Mouse (Mus musculus) retina, postnatal 7 days (tissue): ENCODE data around the gene Alg9.

ENCODE experiments used
- DNase-seq: peaks from one replicate; pipeline ENCODE4 v3.0.0-alpha.2; 2012; ENCODE audit warnings: low read depth, low spot score

Alg9 gene

DNA sequence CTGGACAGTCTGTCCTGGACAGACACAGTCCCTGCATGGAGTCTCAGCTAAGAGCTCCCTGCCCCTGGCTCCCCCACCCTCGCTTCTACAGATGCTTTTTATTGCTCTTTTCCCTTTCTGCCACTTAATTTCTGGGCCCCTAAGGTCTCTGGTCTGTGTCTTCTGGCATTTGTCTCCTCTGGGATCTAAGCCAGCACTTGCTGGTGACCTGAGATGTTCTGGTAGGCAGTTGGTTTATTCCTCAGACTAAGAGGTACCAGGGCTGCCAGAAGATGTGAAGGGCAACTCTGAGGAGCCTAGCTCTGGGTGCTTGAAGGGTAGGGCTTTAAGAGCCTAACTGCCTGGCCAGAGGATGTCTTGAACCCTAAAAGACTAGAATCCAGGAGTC is 110.8 kb downstream of the Alg9 start:
- no peak for DNase-seq

DNA sequence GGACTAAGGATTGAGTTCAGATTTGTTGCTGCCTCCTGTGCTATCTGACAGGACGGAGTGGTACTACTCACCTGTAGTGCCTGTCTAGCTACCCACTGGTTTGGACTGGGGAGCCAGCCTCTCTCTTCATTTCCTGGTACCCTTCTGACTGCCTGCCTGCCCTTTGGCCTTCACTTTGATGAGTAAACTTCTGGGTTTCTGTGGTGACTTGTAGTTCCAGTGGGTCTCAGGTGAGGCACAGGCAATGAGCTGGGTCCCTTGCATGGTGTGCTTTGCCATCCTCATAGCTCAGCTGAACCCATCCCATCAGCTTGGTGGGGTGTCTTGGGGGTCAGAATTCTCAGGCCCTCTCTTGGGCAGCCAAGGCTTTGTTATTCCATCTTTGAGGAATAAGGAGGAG is 112.1 kb downstream of the Alg9 start:
- no peak for DNase-seq

DNA sequence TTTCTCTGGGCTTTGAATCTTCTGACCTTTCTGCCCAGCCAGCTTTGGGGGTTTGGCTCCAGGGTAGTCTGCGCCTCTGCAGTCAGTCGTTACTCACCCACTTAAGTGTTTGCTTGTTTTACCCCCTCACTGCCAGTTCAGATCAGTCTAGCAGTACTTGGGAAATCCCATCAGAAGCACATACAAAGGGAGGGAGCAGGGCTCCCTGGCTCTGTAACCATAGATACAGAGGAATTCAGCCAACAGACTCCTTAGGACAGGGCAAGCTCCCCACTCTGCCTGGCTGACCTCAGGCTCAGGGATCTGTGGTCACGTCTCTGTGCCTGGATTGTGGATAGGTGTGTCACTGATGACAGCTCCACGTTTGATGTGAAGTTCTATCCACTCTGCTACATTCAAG is 112.5 kb downstream of the Alg9 start:
- DNase-seq = no peak

DNA sequence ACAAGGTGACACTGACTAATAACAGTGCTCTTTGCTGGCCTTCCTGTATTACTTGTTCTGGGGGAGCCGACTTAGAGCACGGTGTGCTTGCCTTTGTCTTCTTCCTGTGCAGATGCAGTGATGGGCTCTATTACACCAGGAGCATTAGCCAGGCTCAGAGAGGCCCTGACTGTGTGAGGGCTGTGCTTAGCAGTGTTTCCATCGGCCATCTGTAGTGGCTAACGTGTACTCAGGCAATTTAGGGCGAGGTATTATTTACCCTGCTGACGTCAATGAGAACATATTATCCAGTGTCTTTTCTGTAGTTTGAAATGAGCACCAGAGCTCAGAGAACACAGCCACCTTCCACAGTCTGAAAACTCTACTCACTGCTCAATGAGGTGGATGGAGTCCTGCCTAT is 114.4 kb downstream of the Alg9 start:
- no peak for DNase-seq

DNA sequence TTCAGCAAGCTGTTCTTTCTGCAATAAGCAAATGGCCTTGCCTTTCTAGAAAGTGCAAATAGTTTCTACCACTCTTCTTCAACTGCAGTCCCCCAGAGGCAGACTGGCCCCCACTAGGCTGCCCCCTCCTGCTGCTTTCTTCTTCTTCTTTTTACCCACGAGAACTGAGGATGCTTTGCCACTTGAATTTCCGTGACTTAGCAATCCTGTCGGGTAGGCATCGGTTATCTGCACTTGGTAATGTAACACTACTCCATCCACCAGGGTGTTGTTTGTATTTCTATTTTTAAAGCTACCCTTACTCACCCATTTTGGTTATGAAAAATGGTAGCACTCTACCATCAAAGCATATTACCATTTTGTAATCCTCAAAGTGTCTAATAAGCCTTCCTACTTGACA is 115.1 kb downstream of the Alg9 start:
- no peak for DNase-seq

DNA sequence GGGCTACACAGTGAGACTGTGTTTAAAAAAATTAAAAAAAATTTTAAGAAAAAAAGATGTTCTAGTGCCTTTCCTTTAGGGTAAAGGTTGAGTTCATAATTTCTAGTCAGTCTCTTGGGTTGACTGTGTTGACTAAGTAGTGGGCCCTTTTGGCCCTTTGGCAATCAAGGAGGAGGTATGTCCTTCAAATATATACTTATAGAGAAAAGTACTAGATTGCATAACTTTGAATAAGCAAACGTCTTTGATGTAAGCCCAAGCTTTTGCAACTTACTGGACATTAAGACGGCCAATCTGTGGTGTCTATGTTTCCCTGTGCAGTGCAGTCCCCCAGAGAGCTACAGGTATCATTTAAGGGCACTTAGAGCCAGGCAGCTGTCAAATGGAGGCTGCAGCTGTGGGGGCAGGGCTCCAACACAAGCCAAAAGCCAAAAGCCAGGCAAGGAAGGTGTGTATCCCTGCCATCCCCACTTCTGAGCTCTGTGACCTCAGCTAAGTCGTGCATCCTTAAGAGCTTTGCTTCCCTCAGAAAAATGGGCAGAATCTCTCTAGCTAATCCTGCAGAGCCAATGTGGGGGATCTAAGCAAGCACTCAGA is 115.8 kb downstream of the Alg9 start:
- DNase-seq = no peak
